19 mouse cellular contexts compared by ENCODE assay signal in genomic region chr17:30046654-30047053, GRCm38 (mm10). TPM values are rescaled to one million over a fixed set of nuclear protein-coding genes. Genes with fewer than 3 reads are reported as not detected.
DNase-seq lines count a peak whose midpoint lies in the region; ATAC-seq and TF ChIP-seq lines count a peak whose summit lies in the region.
"Had no signal": no experiment of that assay in that cellular context is flagged by ENCODE, and none has a peak within 500 bp of the region (broad histone marks: within the 10 kb centered on the region; RNA-seq: fewer than 3 reads in every experiment).

No protein-coding gene starts in this region.

- TF ChIP-seq POLR2A in thymus, adult 2 months (IDR thresholded peaks at IDR 0.05; ENCODE audit: control insufficient read depth, extremely low read depth, insufficient read depth, low read length, poor library complexity) = no peak

- no peaks in the 10 kb centered on the region for H3K27me3 ChIP-seq in thymus, adult 2 months (ENCODE audit: control insufficient read depth, insufficient read depth, low read length)
- H3K27me3 ChIP-seq: CH12.LX; forebrain, embryonic 15.5 days; heart, embryonic 15.5 days; hindbrain, embryonic 15.5 days; Patski had no signal

- H3K27ac ChIP-seq in thymus, adult 2 months (ENCODE audit: control insufficient read depth, insufficient read depth, low read length) = peak overlapping the region; percentile 81
- H3K27ac ChIP-seq: embryonic facial prominence, embryonic 10.5 days; forebrain, embryonic 15.5 days; heart, adult 2 months; heart, embryonic 15.5 days; hindbrain, embryonic 10.5 days; hindbrain, embryonic 15.5 days had no signal

- peak; percentile 76 for ATAC-seq in CD4-positive, CD25-positive, alpha-beta regulatory T cell, adult 4 months
- ATAC-seq: forebrain, embryonic 15.5 days; Patski had no signal

- H3K36me3 ChIP-seq in thymus, adult 2 months (ENCODE audit: control insufficient read depth, insufficient read depth, low read length) = no peaks in the 10 kb centered on the region
- H3K36me3 ChIP-seq: embryonic facial prominence, embryonic 10.5 days; forebrain, embryonic 15.5 days; heart, embryonic 15.5 days; hindbrain, embryonic 10.5 days; hindbrain, embryonic 15.5 days had no signal

- H3K4me3 ChIP-seq in thymus, adult 2 months (ENCODE audit: control insufficient read depth, insufficient read depth, low read length) = no peak overlapping the region
- H3K4me3 ChIP-seq: embryonic facial prominence, embryonic 10.5 days; forebrain, embryonic 15.5 days; heart, adult 2 months; heart, embryonic 15.5 days; hindbrain, embryonic 10.5 days; hindbrain, embryonic 15.5 days had no signal

- TF ChIP-seq CTCF in thymus, adult 2 months (IDR thresholded peaks at IDR 0.05; ENCODE audit: borderline replicate concordance, control insufficient read depth, extremely low read depth, insufficient read depth, low read length, poor library complexity) = no peak

- no peak for DNase-seq in thymus, adult 2 months
- no peak for DNase-seq in thymus, postnatal 4 days
- peak; percentile 32 for DNase-seq in induced T-regulatory cell, adult 2 months (ENCODE audit: low read depth)
- DNase-seq in right cerebral cortex, postnatal 36 days (ENCODE audit: low spot score in 2 of 2) = no peak
- DNase-seq in layer of hippocampus, postnatal 10 days (ENCODE audit: low spot score in 2 of 2) = no peak
- DNase-seq: adrenal gland, adult 8-10 months; adrenal gland, postnatal 36 days; cerebellum, adult 2 months; cerebellum, postnatal 10 days; gastrocnemius, postnatal 36 days; heart, adult 2 months had no signal

- WGBS in thymus, adult 2 months = 31% methylated on average over 5 of the region's 5 CpGs

- H3K4me1 ChIP-seq in thymus, adult 2 months (replicated peaks; ENCODE audit: control insufficient read depth, insufficient read depth, low read length) = peaks cover 8% of the 10 kb centered on the region
- H3K4me1 ChIP-seq: embryonic facial prominence, embryonic 10.5 days had no signal

RNA-seq across cellular contexts. Expression of gene Zfand3, which starts 42.1 kb away (rescaled TPM):
- 67.3 and 75.6 TPM in 2 replicates for polyA plus RNA-seq in thymus, adult 2 months (2012; rRNA removed)
- 10 to 100 TPM; 14.6 to 24.5 TPM for polyA plus RNA-seq in CD4-positive, CD25-positive, alpha-beta regulatory T cell, adult 4 months (2017; shearing (Covaris generic))
- total RNA-seq in layer of hippocampus, postnatal 10 days (2021) = 100 to 1,000 TPM in 1 of 2 experiments, 10 to 100 TPM in 1; 91.3 to 106 TPM
